Mouse (Mus musculus) thymus, postnatal 14 days (tissue): ENCODE measurements around the gene Clspn.
"Not testable (repeated sequence)": the region's sequence is repeated elsewhere in the genome, so short reads cannot be mapped to it uniquely, and the experiment has no call there.

ENCODE experiments used
- DNase-seq: peaks from one replicate; pipeline ENCODE4 v3.0.0; 2021

Gene Clspn

GRCm38 (mm10) chr4:126556809-126557711 is at the start of gene Clspn:
Gene Clspn, plus strand, starts transcription at chr4:126556935.
- DNase-seq, result peak; percentile 94

GRCm38 (mm10) chr4:126508110-126508899 is 48.4 kb upstream of the Clspn start:
- no peak for DNase-seq

- no peak for DNase-seq
These were observed 47.7 kb upstream of the Clspn start for GRCm38 (mm10) chr4:126509072-126509471.

- no peak for DNase-seq
These were observed 45.7 kb upstream of the Clspn start for GRCm38 (mm10) chr4:126511013-126511412.

- no peak for DNase-seq
These were observed 44.2 kb upstream of the Clspn start for GRCm38 (mm10) chr4:126512308-126513066.

GRCm38 (mm10) chr4:126526164-126526563 is 30.6 kb upstream of the Clspn start:
- no peak for DNase-seq

GRCm38 (mm10) chr4:126526828-126527227 is 29.9 kb upstream of the Clspn start:
- no peak for DNase-seq

- DNase-seq, result no peak
These were observed 24.4 kb upstream of the Clspn start for GRCm38 (mm10) chr4:126532292-126532691.

- DNase-seq, result peak; percentile 14
These were observed 23.7 kb upstream of the Clspn start, which contains the start of gene Ago4 for GRCm38 (mm10) chr4:126532827-126533728. Gene Ago4, minus strand, starts transcription at chr4:126533472.

- DNase-seq, result no peak
These were observed 23.0 kb upstream of the Clspn start for GRCm38 (mm10) chr4:126533729-126534070.

- DNase-seq, result not testable (repeated sequence)
These were observed 21.1 kb upstream of the Clspn start for GRCm38 (mm10) chr4:126535631-126536030.

GRCm38 (mm10) chr4:126536865-126537264 is 19.9 kb upstream of the Clspn start:
- DNase-seq, result no peak

- no peak for DNase-seq
These were observed 16.2 kb upstream of the Clspn start for GRCm38 (mm10) chr4:126540487-126541071.

- DNase-seq, result no peak
These were observed 13.9 kb upstream of the Clspn start for GRCm38 (mm10) chr4:126542838-126543237.

- no peak for DNase-seq
These were observed 11.7 kb upstream of the Clspn start for GRCm38 (mm10) chr4:126545016-126545415.

GRCm38 (mm10) chr4:126545703-126546102 is 11.0 kb upstream of the Clspn start:
- DNase-seq, result no peak

GRCm38 (mm10) chr4:126546183-126546582 is 10.6 kb upstream of the Clspn start:
- no peak for DNase-seq

GRCm38 (mm10) chr4:126552136-126552535 is 4.6 kb upstream of the Clspn start:
- DNase-seq, result no peak

- DNase-seq, result no peak
These were observed 3.6 kb upstream of the Clspn start for GRCm38 (mm10) chr4:126553105-126553504.

- no peak for DNase-seq
These were observed 3.0 kb upstream of the Clspn start for GRCm38 (mm10) chr4:126553685-126554084.

- peak; percentile 9 for DNase-seq
These were observed 2.3 kb upstream of the Clspn start for GRCm38 (mm10) chr4:126554462-126554861.

- no peak for DNase-seq
These were observed 7.1 kb downstream of the Clspn start for GRCm38 (mm10) chr4:126563798-126564197.
